23 mouse cellular contexts compared by ENCODE assay signal in the genomic region with DNA sequence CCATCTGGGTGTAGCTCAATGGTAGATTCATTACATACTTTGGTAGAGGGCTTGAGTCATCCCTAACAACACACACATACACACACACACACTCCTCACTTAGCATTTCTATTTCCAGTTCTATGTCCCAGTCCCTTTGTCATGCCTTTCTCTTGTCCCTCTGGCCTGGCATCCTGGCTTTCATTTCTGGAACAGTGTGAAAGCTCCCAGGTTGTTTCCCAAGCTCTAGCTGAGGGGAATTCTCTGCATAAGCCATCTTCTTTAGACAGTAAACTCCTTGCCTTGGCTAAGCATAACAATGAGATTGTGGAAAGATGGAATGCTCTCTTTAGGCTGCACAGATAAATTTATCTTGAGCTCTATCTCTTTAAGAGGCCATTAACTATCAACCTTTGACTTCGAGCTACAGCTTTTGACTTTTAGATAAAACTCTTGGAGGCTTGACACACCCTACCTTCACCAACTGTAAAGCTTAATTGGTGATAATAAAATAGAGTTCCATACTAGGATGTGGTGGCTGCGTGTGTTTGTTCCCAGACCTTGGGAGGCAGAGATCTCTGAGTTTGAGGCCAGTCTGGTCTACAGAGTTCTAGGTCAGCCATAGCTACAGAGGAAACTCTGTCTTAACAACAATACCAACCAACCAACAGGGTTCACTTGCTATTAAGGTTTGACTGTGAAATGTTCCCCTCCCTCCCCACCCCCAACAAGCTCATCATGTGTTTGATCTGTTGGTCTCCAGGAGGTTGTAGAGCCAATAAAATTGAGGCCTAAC. TPM values are rescaled to one million over a fixed set of nuclear protein-coding genes. Genes with fewer than 3 reads are reported as not detected.
DNase-seq lines count a peak whose midpoint lies in the region; ATAC-seq and TF ChIP-seq lines count a peak whose summit lies in the region.
"Had no signal": no experiment of that assay in that cellular context is flagged by ENCODE, and none has a peak within 500 bp of the region (broad histone marks: within the 10 kb centered on the region; RNA-seq: fewer than 3 reads in every experiment).

No protein-coding gene starts in this region.

- H3K4me2 ChIP-seq in hindbrain, embryonic 11.5 days (replicated peaks; ENCODE audit: low read depth, low read length), result no peak overlapping the region
- no peak overlapping the region for H3K4me2 ChIP-seq in hindbrain, embryonic 13.5 days
- H3K4me2 ChIP-seq in liver, embryonic 15.5 days, result peak overlapping the region; percentile 8; the same call in 1 of the 2 replicates
- H3K4me2 ChIP-seq: heart, embryonic 13.5 days had no signal

- no peak for TF ChIP-seq CTCF in ES-Bruce4 (IDR thresholded peaks at IDR 0.05; ENCODE audit: low read depth, low read length)

- no peak for TF ChIP-seq EP300 in ES-Bruce4 (IDR thresholded peaks at IDR 0.05; ENCODE audit: insufficient read depth, low read depth, low read length)

- H3K36me3 ChIP-seq in hindbrain, embryonic 11.5 days (ENCODE audit: control insufficient read depth, insufficient read depth, low read length), result no peaks in the 10 kb centered on the region
- no peaks in the 10 kb centered on the region for H3K36me3 ChIP-seq in hindbrain, embryonic 13.5 days
- H3K36me3 ChIP-seq in ES-Bruce4 (ENCODE audit: control insufficient read depth, insufficient read depth, low read length, poor library complexity, severe bottlenecking), result no peaks in the 10 kb centered on the region
- no peaks in the 10 kb centered on the region for H3K36me3 ChIP-seq in liver, embryonic 15.5 days (replicated peaks)
- H3K36me3 ChIP-seq: heart, embryonic 13.5 days had no signal

- 0 out of 2 replicates have a peak overlapping the region, but pooled peaks have one; percentile 18 for H3K27ac ChIP-seq in hindbrain, embryonic 11.5 days (ENCODE audit: low read depth, low read length)
- no peak overlapping the region for H3K27ac ChIP-seq in hindbrain, embryonic 13.5 days
- H3K27ac ChIP-seq in ES-Bruce4 (ENCODE audit: insufficient read depth, low read length), result peak overlapping the region; percentile 66
- H3K27ac ChIP-seq in liver, embryonic 15.5 days (replicated peaks), result peak overlapping the region; percentile 51
- H3K27ac ChIP-seq: gastrocnemius, adult 2 months; heart, embryonic 13.5 days; kidney, postnatal 0 days; layer of hippocampus, adult 2 months had no signal

- no peak overlapping the region for H3K9ac ChIP-seq in hindbrain, embryonic 11.5 days (ENCODE audit: low read depth, low read length)
- no peak overlapping the region for H3K9ac ChIP-seq in hindbrain, embryonic 13.5 days
- no peak overlapping the region for H3K9ac ChIP-seq in ES-Bruce4 (ENCODE audit: low read depth, poor library complexity, severe bottlenecking)
- no peak overlapping the region for H3K9ac ChIP-seq in liver, embryonic 15.5 days
- H3K9ac ChIP-seq: heart, embryonic 13.5 days had no signal

- no peaks in the 10 kb centered on the region for H3K4me1 ChIP-seq in hindbrain, embryonic 11.5 days (replicated peaks; ENCODE audit: control insufficient read depth, insufficient read depth, low read length)
- no peaks in the 10 kb centered on the region; the same call in 1 of the 2 replicates for H3K4me1 ChIP-seq in hindbrain, embryonic 13.5 days (replicated peaks)
- H3K4me1 ChIP-seq in ES-Bruce4 (ENCODE audit: control insufficient read depth, insufficient read depth, low read length), result peaks cover 10% of the 10 kb centered on the region
- peaks cover 54% of the 10 kb centered on the region for H3K4me1 ChIP-seq in liver, embryonic 15.5 days (replicated peaks)

- 83% methylated on average over 2 of the region's 2 CpGs for WGBS in hindbrain, embryonic 11.5 days
- 85% methylated on average over 2 of the region's 2 CpGs for WGBS in hindbrain, embryonic 13.5 days
- WGBS in liver, embryonic 15.5 days (ENCODE audit: insufficient replicate concordance), result 16% methylated on average over 2 of the region's 2 CpGs

- no peaks in the 10 kb centered on the region for H3K27me3 ChIP-seq in hindbrain, embryonic 11.5 days (ENCODE audit: control insufficient read depth, insufficient read depth, low read length)
- H3K27me3 ChIP-seq in hindbrain, embryonic 13.5 days, result no peaks in the 10 kb centered on the region
- no peaks in the 10 kb centered on the region for H3K27me3 ChIP-seq in ES-Bruce4 (ENCODE audit: control insufficient read depth, insufficient read depth, low read length, poor library complexity, severe bottlenecking)
- 0 out of 2 replicates have a peak, but pooled peaks cover 3% of the 10 kb centered on the region for H3K27me3 ChIP-seq in liver, embryonic 15.5 days
- H3K27me3 ChIP-seq: CH12.LX; heart, embryonic 13.5 days; Patski had no signal

- H3K9me3 ChIP-seq in hindbrain, embryonic 11.5 days (ENCODE audit: control insufficient read depth, low read length), result no peaks in the 10 kb centered on the region
- no peaks in the 10 kb centered on the region for H3K9me3 ChIP-seq in hindbrain, embryonic 13.5 days
- H3K9me3 ChIP-seq in ES-Bruce4 (replicated peaks; ENCODE audit: control insufficient read depth, insufficient read depth, low read length, poor library complexity, severe bottlenecking), result no peaks in the 10 kb centered on the region
- no peaks in the 10 kb centered on the region for H3K9me3 ChIP-seq in liver, embryonic 15.5 days (replicated peaks)
- H3K9me3 ChIP-seq: heart, embryonic 13.5 days had no signal

- no peak for DNase-seq in hindbrain, embryonic 11.5 days (ENCODE audit: low spot score)
- no peak for DNase-seq in urinary bladder, adult 18-20 months (ENCODE audit: low spot score in 2 of 2)
- DNase-seq in adrenal gland, adult 2 months, result no peak
- DNase-seq in gastrocnemius, adult 8-10 months (ENCODE audit: low spot score in 2 of 2), result no peak
- DNase-seq: cerebellum, postnatal 25 days; gastrocnemius, adult 2 months; heart, adult 11 months; heart, postnatal 36 days; kidney, adult 11 months; lung, postnatal 36 days; thymus, postnatal 36 days had no signal

- no peak overlapping the region for H3K4me3 ChIP-seq in hindbrain, embryonic 11.5 days (ENCODE audit: low read depth, low read length)
- H3K4me3 ChIP-seq in hindbrain, embryonic 13.5 days, result no peak overlapping the region
- no peak overlapping the region for H3K4me3 ChIP-seq in ES-Bruce4 (ENCODE audit: low read depth, low read length)
- H3K4me3 ChIP-seq in liver, embryonic 15.5 days (replicated peaks), result no peak overlapping the region
- H3K4me3 ChIP-seq: gastrocnemius, adult 2 months; heart, embryonic 13.5 days; layer of hippocampus, adult 2 months had no signal

- TF ChIP-seq POLR2A in ES-Bruce4 (IDR thresholded peaks at IDR 0.05; ENCODE audit: insufficient read depth, low read length), result no peak

- ATAC-seq in hindbrain, embryonic 11.5 days (ENCODE audit: low FRiP score), result no peak
- no peak for ATAC-seq in hindbrain, embryonic 13.5 days (ENCODE audit: low FRiP score)
- ATAC-seq in erythroblast, adult 5-6 weeks (replicated peaks; ENCODE audit: low FRiP score, poor library complexity, severe bottlenecking), result peak; percentile 39
- ATAC-seq in liver, embryonic 15.5 days (ENCODE audit: insufficient read depth), result peak; percentile 60
- ATAC-seq: forebrain, embryonic 16.5 days; Patski had no signal

RNA-seq across cellular contexts. Expression of a gene that starts 14.0 kb away (rescaled TPM):
- 127 and 147 TPM in 2 replicates for polyA plus RNA-seq in hindbrain, embryonic 11.5 days (2014; fragmentation: Nextera tagmentation; extraction: Ambion mirVana)
- polyA plus RNA-seq in hindbrain, embryonic 13.5 days (2015; fragmentation: Nextera tagmentation; extraction: Ambion mirVana), result 236 and 250 TPM in 2 replicates
- polyA plus RNA-seq in ES-Bruce4 (2011; ENCODE audit: insufficient read depth, insufficient read length, low read depth, missing spikeins), result 350 and 361 TPM in 2 replicates
- 1,353 and 1,373 TPM in 2 replicates for total RNA-seq in erythroblast, adult 5-6 weeks (2015; ENCODE audit: low replicate concordance)
- 1,538 and 2,743 TPM in 2 replicates for total RNA-seq in erythroblast, adult 5-6 weeks (2017; ENCODE audit: low replicate concordance)
- 229 and 259 TPM in 2 replicates for polyA plus RNA-seq in liver, embryonic 15.5 days (2015; fragmentation: Nextera tagmentation; extraction: Ambion mirVana)
- total RNA-seq in adrenal gland, adult 2 months (2021), result 10 to 100 TPM; 67.9 to 69.7 TPM
- polyA plus RNA-seq in adrenal gland, adult 2 months (2012; rRNA removed), result 24.1 and 30.1 TPM in 2 replicates
- 10 to 100 TPM; 14.0 to 18.6 (median 15.6) TPM for total RNA-seq in gastrocnemius, adult 8-10 months (2022)

RNA-seq across cellular contexts. Expression of a gene that starts 53.3 kb away (rescaled TPM):
- 0.39 and 0.74 TPM in 2 replicates for polyA plus RNA-seq in hindbrain, embryonic 11.5 days (2014; fragmentation: Nextera tagmentation; extraction: Ambion mirVana)
- 0.25 and 0.34 TPM in 2 replicates for polyA plus RNA-seq in hindbrain, embryonic 13.5 days (2015; fragmentation: Nextera tagmentation; extraction: Ambion mirVana)
- polyA plus RNA-seq in ES-Bruce4 (2011; ENCODE audit: insufficient read depth, insufficient read length, low read depth, missing spikeins), result 0.90 and 1.3 TPM in 2 replicates
- 0.84 TPM in 1 of 2 replicates, not detected in the other for total RNA-seq in erythroblast, adult 5-6 weeks (2015; ENCODE audit: low replicate concordance)
- 0.26 and 2.9 TPM in 2 replicates for total RNA-seq in erythroblast, adult 5-6 weeks (2017; ENCODE audit: low replicate concordance)
- polyA plus RNA-seq in liver, embryonic 15.5 days (2015; fragmentation: Nextera tagmentation; extraction: Ambion mirVana), result 0.28 and 0.37 TPM in 2 replicates
- total RNA-seq in adrenal gland, adult 2 months (2021), result under 1 TPM; 0.23 to 0.73 TPM
- polyA plus RNA-seq in adrenal gland, adult 2 months (2012; rRNA removed), result 0.37 TPM in 1 of 2 replicates, not detected in the other
- under 1 TPM in 1 of 4 experiments, not detected in 3; 0.18 TPM for total RNA-seq in gastrocnemius, adult 8-10 months (2022)
- total RNA-seq: layer of hippocampus, adult 2 months; left cerebral cortex, postnatal 36 days had no signal
- polyA plus RNA-seq: neural tube, embryonic 14.5 days had no signal

RNA-seq across cellular contexts. Expression of a gene that starts 56.8 kb away (rescaled TPM):
- 47.0 and 50.3 TPM in 2 replicates for polyA plus RNA-seq in hindbrain, embryonic 11.5 days (2014; fragmentation: Nextera tagmentation; extraction: Ambion mirVana)
- polyA plus RNA-seq in hindbrain, embryonic 13.5 days (2015; fragmentation: Nextera tagmentation; extraction: Ambion mirVana), result 63.1 and 63.2 TPM in 2 replicates
- polyA plus RNA-seq in ES-Bruce4 (2011; ENCODE audit: insufficient read depth, insufficient read length, low read depth, missing spikeins), result 49.6 and 52.7 TPM in 2 replicates
- 0.42 and 3.1 TPM in 2 replicates for total RNA-seq in erythroblast, adult 5-6 weeks (2015; ENCODE audit: low replicate concordance)
- total RNA-seq in erythroblast, adult 5-6 weeks (2017; ENCODE audit: low replicate concordance), result 1.7 and 9.2 TPM in 2 replicates
- polyA plus RNA-seq in liver, embryonic 15.5 days (2015; fragmentation: Nextera tagmentation; extraction: Ambion mirVana), result 9.1 and 9.3 TPM in 2 replicates
- total RNA-seq in adrenal gland, adult 2 months (2021), result 10 to 100 TPM; 33.7 to 40.5 TPM
- polyA plus RNA-seq in adrenal gland, adult 2 months (2012; rRNA removed), result 7.9 and 8.4 TPM in 2 replicates
- 10 to 100 TPM; 12.1 to 18.0 (median 12.7) TPM for total RNA-seq in gastrocnemius, adult 8-10 months (2022)

Comparison
In these comparisons a context has a peak if more than half of its experiments do, and no peak if none do; other contexts are left out.
1. ATAC-seq: peak in erythroblast, adult 5-6 weeks (single experiment) and liver, embryonic 15.5 days (single experiment); none in hindbrain, embryonic 11.5 days (single experiment) and hindbrain, embryonic 13.5 days (single experiment).